Mouse (Mus musculus) testis, adult 2 months (tissue): Measurements from ENCODE around the gene Sgsm2. TPM values are rescaled to one million over a fixed set of nuclear protein-coding genes. Genes with fewer than 3 reads are reported as not detected.

Source experiments
- H3K27ac ChIP-seq: fragments of 200-500 bp; 2 replicates; pipeline ENCODE4 v1.5.1; 2012; ENCODE audit warnings: low read depth, low read length; ENCODE audit not compliant: control insufficient read depth, insufficient read depth
- H3K27me3 ChIP-seq: fragments of 200-500 bp; 2 replicates; pipeline ENCODE4 v1.6.1; 2012; ENCODE audit warnings: mild to moderate bottlenecking, low read length, moderate library complexity; ENCODE audit not compliant: control insufficient read depth, insufficient read depth
- H3K36me3 ChIP-seq: fragments of 200-500 bp; 2 replicates; pipeline ENCODE4 v1.6.1; 2012; ENCODE audit warnings: mild to moderate bottlenecking, low read length; ENCODE audit not compliant: control insufficient read depth, insufficient read depth
- H3K4me1 ChIP-seq: fragments of 200-500 bp; 2 replicates; pipeline ENCODE4 v1.6.1; 2012; ENCODE audit warnings: low read length; ENCODE audit not compliant: control insufficient read depth, insufficient read depth
- H3K4me3 ChIP-seq: fragments of 200-500 bp; 2 replicates; pipeline ENCODE4 v1.5.1; 2012; ENCODE audit warnings: low read depth, mild to moderate bottlenecking, low read length, moderate library complexity, mixed read lengths; ENCODE audit not compliant: control insufficient read depth
- CTCF ChIP-seq: fragments of 200-500 bp; IDR thresholded peaks from 2 replicates; pipeline ENCODE4 v1.5.1; 2012; ENCODE audit warnings: low read depth, mild to moderate bottlenecking, inconsistent platforms, low read length, moderate library complexity; ENCODE audit not compliant: control insufficient read depth, insufficient read depth, insufficient replicate concordance
- POLR2A ChIP-seq: fragments of 200-500 bp; IDR thresholded peaks from 2 replicates; pipeline ENCODE4 v1.6.1; 2012; ENCODE audit warnings: low read depth, mild to moderate bottlenecking, inconsistent platforms, low read length, moderate library complexity; ENCODE audit not compliant: control insufficient read depth
- polyA plus RNA-seq: library from polyadenylated mRNA; depleted of rRNA; stranded (reverse); fragments of >200 nt; gene quantifications from 2 replicates; pipeline ENCODE4 v1.2.3, GENCODE M21; 2012

Sgsm2 gene
- polyA plus RNA-seq, 1 experiment, result 27.9 TPM

DNA sequence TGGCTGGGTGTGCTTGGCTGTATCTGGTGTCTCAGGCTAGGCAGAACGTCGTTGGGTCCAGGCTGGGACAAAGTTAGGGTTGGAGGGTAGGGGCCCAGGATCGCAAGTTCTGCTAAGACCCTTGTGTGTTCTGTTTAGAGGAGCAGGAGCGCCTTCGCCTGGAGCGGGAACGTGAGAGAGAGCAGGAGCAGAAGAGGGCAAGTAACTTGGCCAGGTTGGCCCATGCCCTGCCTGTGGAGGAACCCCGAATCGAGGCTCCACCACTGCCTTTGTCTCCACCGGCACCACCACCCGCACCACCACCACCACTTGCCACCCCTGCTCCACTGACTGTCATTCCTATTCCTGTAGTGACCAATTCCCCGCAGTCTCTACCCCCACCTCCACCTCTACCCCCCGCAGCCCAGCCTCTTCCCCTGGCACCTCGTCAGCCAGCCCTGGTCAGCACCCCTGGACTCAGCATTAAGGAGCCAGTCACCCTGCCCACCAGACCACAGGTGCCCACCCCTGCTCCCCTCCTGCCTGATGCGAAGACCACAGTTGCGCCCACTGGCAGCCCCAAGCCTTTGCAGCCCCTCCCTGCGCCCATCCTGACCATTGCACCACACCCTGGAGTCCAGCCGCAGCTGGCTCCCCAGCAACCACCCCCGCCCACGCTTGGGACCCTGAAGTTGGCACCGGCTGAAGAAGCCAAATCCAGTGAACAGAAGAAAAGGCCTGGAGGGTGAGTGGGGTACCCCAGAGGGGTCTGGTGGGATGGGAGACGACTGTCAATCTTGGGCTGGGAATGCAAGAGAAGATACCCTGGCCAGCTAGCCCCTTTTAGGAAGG is 60.4 kb downstream of the Sgsm2 start:
- H3K27me3 ChIP-seq, result no peaks in the 10 kb centered on the region
- H3K4me1 ChIP-seq, result peaks cover 67% of the 10 kb centered on the region
- H3K27ac ChIP-seq, result no peak overlapping the region
- TF ChIP-seq CTCF (no peak), POLR2A (0 out of 2 replicates have a peak, but pooled peaks have one; percentile 6)
- H3K4me3 ChIP-seq, result peak overlapping the region; percentile 95
- no peaks in the 10 kb centered on the region for H3K36me3 ChIP-seq

DNA sequence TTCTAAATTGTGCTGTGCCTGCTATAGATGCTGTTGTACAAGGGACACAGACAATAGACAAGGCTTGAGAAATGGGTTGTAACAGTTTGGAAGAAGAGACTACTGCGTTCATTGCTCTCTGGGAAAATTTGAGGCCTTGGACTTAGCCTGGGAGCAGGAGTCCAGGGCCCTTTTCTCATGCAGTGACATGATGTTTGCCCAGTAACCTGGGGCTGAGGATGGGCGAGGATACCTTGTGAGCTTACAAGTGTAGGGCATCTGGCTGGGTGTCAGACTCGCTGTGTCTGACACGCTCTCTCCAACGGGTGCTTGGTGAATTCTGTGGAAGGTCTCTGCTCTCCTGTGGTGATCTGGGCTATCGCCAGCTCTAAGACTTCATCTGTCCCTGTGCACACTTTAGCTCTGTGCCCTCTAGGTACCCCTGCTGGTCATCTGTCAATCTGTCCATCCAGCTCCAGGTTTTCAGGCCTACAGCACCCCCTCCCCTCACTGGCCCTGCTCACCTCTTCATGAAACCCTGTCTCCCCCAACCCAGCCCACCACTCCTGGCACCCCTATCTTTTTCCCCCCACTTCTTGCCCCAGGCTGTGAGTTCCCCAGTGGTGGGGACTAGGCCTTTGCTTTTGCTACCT is 61.2 kb downstream of the Sgsm2 start:
- TF ChIP-seq POLR2A (0 out of 2 replicates have a peak, but pooled peaks have one; percentile 6), CTCF (no peak)
- Histone ChIP-seq H3K4me3 (no peak overlapping the region), H3K27me3 (no peaks in the 10 kb centered on the region), H3K4me1 (peaks cover 71% of the 10 kb centered on the region), H3K27ac (no peak overlapping the region), H3K36me3 (no peaks in the 10 kb centered on the region)

DNA sequence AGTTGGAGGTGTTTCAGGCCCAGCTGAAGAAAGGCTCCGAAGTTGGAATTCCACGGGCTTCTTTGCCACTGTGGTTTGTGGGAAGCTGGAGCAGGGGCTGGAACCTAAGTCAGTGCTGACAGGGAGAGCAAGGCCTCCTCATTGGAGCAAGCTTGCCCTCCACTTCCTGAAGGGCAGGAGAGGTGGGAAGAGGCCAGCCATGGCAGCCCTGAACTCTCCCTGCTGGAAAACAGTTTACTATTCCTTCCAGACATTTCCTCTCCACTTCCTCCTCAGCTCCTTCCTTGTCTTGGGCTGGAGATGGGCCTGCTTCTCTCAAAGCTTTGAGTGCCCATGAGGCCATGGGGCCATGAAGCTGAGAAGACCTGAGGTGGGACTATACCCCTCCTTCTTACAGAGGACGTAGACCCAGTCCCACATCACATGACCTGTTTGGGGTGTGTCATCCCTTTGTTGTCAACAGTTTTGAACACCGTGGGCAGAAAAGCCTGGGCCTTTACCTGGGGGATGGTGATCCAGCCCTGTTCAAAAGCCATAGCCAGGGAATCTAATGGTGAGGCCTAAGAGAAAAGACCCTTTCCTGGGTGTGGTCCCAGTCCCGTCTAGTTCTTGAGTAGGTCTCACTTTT is 62.1 kb downstream of the Sgsm2 start:
- no peak overlapping the region; the same call in 1 of the 2 replicates for H3K27ac ChIP-seq
- no peak overlapping the region for H3K4me3 ChIP-seq
- H3K4me1 ChIP-seq, result peaks cover 64% of the 10 kb centered on the region

DNA sequence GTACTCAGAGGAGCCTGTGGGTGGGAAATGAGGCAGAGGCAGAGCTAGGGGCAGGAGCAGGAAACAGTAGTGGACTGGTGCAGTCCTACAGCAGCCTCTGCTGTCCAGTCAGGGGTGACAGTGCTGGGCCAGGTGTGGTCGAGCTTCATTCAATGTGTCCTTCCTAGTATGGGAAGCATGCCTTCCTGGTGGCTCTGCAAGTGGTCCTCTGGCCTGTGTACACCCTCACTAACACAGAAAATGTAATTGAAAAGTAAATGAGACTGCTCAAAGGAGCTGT is 62.6 kb downstream of the Sgsm2 start:
- peak overlapping the region; percentile 26; the same call in 1 of the 2 replicates for H3K27ac ChIP-seq
- H3K4me1 ChIP-seq, result peaks cover 63% of the 10 kb centered on the region
- H3K27me3 ChIP-seq, result no peaks in the 10 kb centered on the region
- no peaks in the 10 kb centered on the region for H3K36me3 ChIP-seq
- TF ChIP-seq CTCF (no peak), POLR2A (no peak)
- H3K4me3 ChIP-seq, result no peak overlapping the region

More for the DNA sequence above, 62.1 kb downstream of the Sgsm2 start:
- Histone ChIP-seq H3K27me3 (no peaks in the 10 kb centered on the region), H3K36me3 (no peaks in the 10 kb centered on the region)
- TF ChIP-seq POLR2A (no peak), CTCF (no peak)

DNA sequence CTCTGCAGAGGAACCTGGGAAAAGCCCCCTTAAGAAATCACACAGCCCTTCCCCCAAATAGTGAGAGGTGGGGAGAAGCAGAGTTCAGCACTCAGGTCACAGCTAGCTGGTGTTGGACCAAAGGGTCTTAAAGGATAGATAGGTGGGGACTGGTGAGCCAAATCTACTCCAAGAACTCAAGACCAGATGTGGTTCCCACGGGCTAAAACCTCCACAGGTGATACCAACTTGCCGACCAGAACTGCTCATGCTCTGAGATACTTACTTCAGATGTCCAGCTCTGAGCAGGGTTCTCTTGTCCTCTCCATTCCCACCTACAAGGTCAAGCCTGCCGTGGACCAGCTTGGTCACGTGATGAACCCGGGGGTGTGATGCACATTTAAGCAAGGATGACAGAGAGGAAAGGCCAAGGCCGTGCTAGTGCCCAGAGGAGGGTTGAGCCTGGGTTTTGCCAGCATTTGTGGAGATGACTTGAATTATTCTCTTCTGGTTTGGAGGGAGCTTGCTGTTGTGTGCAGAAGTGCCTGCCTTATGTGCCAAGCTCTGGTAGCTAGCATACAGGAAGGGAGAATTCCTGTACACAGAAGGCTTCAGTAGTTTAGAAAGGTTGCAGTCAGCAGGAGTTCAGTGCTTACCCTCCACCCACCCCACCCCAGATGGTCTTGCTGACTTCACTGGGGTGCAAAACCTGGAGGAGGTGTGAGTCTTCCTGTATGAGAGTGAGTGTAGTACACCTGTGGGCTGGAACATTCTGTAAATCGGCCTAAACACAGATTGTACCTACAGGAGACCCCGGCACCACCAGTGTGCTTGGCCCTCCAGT is 63.1 kb downstream of the Sgsm2 start:
- Histone ChIP-seq H3K4me3 (no peak overlapping the region), H3K4me1 (peaks cover 63% of the 10 kb centered on the region), H3K36me3 (no peaks in the 10 kb centered on the region), H3K27me3 (no peaks in the 10 kb centered on the region), H3K27ac (peak overlapping the region; percentile 26; the same call in 1 of the 2 replicates)
- no peak for TF ChIP-seq CTCF
- TF ChIP-seq POLR2A, result no peak

DNA sequence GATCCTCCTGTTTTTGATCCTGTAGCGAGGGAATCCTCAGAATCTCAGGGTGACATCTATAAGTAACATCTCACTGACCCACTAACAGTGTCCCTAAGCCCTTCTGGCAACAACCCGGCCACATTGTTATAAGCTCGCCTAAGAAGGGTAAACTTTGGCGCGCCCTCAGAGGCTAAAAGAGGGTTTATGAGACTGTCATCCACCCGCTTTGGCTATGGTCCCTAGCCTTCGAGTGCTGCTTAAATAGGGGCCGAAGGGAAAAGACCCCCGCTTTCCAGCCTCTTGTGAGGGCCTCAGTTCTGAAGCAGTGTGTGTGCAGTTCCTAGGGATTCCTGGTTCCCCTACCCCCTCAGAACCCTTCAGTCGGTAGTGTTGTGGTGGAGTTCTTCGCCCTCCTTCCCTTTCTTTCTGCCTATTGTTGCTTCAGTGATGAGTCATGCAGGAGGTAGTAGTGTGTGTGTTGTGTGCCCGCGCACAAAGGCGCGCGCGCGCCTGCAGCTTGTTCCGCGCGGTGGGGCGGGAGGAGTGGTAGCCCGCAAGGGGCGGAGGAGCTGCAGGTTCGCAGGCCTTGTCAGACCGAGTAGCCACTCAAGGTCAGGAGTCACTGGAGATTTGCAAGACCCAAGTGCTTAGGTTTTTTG is 64.2 kb downstream of the Sgsm2 start:
- peaks cover 63% of the 10 kb centered on the region for H3K4me1 ChIP-seq

More for the DNA sequence above, 64.2 kb downstream of the Sgsm2 start:
- H3K4me3 ChIP-seq, result peak overlapping the region; percentile 91
- H3K36me3 ChIP-seq, result no peaks in the 10 kb centered on the region
- TF ChIP-seq POLR2A (no peak), CTCF (no peak)
- no peaks in the 10 kb centered on the region for H3K27me3 ChIP-seq
- H3K27ac ChIP-seq, result peak overlapping the region; percentile 78
